Mouse (Mus musculus): ENCODE results near the gene Smtnl1. TPM values are rescaled to one million over a fixed set of nuclear protein-coding genes. Genes with fewer than 3 reads are reported as not detected.

Gene Smtnl1
- polyA plus RNA-seq, 1 experiment: 0.04 TPM

DNA sequence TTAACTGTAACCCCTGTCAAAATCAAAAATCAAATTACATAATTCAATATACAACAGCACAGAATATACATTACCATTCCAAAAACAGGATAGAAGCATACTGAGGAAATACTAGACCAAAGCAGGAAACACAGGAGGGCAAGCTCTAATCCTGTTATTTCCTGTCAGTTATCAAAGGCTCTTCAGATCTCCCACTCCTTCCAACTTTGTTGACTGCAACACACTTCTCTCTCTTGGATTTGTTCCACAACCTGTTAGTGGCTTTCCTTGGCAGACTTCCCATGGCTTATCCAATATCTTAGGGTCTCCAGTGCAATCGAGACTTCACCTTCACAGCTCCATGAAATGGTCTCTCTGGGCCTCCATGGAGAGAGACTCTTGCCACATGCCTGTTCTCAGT lies 22.8 kb upstream of the Smtnl1 start:
- DNase-seq (ENCODE audit: low read depth in 1 of 2, low spot score in 2 of 2): no peak
- no peaks in the 10 kb centered on the region; the same call in 1 of the 2 replicates for H3K4me1 ChIP-seq (ENCODE audit: control insufficient read depth, insufficient read depth, insufficient read length)
- no peaks in the 10 kb centered on the region for H3K27me3 ChIP-seq (ENCODE audit: control insufficient read depth, insufficient read depth, low read length)
- no peak for TF ChIP-seq CTCF (IDR thresholded peaks at IDR 0.05; ENCODE audit: extremely low read depth, insufficient read depth, insufficient read length, insufficient replicate concordance)
- no peak for TF ChIP-seq POLR2A (IDR thresholded peaks at IDR 0.05; ENCODE audit: low read depth, low read length)
- WGBS: 61% methylated on average over 1 of the region's 1 CpGs
- no peak overlapping the region for H3K27ac ChIP-seq (ENCODE audit: insufficient read depth, low read length)
- no peaks in the 10 kb centered on the region for H3K36me3 ChIP-seq (ENCODE audit: control insufficient read depth, insufficient read depth, low read length)
- H3K4me3 ChIP-seq (ENCODE audit: extremely low read depth, insufficient read depth, insufficient read length): no peak overlapping the region

DNA sequence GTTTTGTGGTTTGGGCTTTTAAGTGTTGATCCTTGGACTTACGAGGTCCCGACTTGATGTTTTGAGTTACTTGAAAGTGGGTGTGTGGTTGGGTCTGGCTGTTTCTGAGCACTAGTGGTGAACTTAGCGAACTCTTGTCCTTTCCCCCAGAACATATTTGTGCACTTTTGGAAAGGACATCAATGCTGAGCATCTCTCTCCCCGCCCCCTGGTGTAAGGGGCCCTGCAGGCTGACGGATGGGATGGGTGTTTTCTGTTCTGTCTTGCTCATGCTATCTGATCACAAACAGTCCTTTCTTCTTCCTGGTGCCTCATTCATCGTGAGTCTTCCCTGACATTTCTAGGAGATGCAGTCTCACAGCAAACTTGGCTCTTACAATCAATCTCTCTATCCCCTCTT lies 21.2 kb upstream of the Smtnl1 start:
- WGBS: 52% methylated on average over 6 of the region's 6 CpGs
- no peak overlapping the region for H3K4me3 ChIP-seq (ENCODE audit: extremely low read depth, insufficient read depth, insufficient read length)
- H3K36me3 ChIP-seq (ENCODE audit: control insufficient read depth, insufficient read depth, low read length): no peaks in the 10 kb centered on the region
- H3K27me3 ChIP-seq (ENCODE audit: control insufficient read depth, insufficient read depth, low read length): no peaks in the 10 kb centered on the region; the same call in 1 of the 2 replicates
- peaks cover 4% of the 10 kb centered on the region for H3K4me1 ChIP-seq (ENCODE audit: control insufficient read depth, insufficient read depth, insufficient read length)
- no peak overlapping the region for H3K27ac ChIP-seq (ENCODE audit: insufficient read depth, low read length)
- DNase-seq (ENCODE audit: low read depth in 1 of 2, low spot score in 2 of 2): no peak
- no peak for TF ChIP-seq POLR2A (IDR thresholded peaks at IDR 0.05; ENCODE audit: low read depth, low read length)
- no peak for TF ChIP-seq CTCF (IDR thresholded peaks at IDR 0.05; ENCODE audit: extremely low read depth, insufficient read depth, insufficient read length, insufficient replicate concordance)

DNA sequence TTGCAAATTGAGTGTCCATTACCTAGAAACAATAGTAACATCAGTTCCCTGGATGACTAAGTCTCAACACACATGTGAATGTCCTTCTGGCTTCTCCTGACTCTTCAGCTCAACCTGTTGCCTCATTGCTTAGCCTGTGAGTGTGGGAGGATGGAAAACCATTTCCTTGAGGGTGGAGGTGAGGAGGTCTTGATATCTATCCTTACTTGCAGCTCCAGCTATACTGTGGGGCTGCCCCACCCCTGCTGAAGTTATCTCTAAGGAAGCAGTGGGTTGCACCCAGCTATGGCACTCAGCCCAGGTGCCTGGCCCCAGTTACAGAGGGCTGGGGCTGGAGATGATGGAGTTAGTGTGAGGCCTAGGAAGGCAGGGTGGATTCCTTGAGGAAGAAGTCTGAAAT lies 19.5 kb upstream of the Smtnl1 start:
- H3K27me3 ChIP-seq (ENCODE audit: control insufficient read depth, insufficient read depth, low read length): no peaks in the 10 kb centered on the region; the same call in 1 of the 2 replicates
- H3K36me3 ChIP-seq (ENCODE audit: control insufficient read depth, insufficient read depth, low read length): no peaks in the 10 kb centered on the region
- no peak overlapping the region for H3K4me3 ChIP-seq (ENCODE audit: extremely low read depth, insufficient read depth, insufficient read length)
- H3K27ac ChIP-seq (ENCODE audit: insufficient read depth, low read length): no peak overlapping the region
- DNase-seq (ENCODE audit: low read depth in 1 of 2, low spot score in 2 of 2): no peak
- peaks cover 16% of the 10 kb centered on the region for H3K4me1 ChIP-seq (ENCODE audit: control insufficient read depth, insufficient read depth, insufficient read length)
- TF ChIP-seq CTCF (IDR thresholded peaks at IDR 0.05; ENCODE audit: extremely low read depth, insufficient read depth, insufficient read length, insufficient replicate concordance): no peak
- TF ChIP-seq POLR2A (IDR thresholded peaks at IDR 0.05; ENCODE audit: low read depth, low read length): no peak

GRCm38 (mm10) chr2:84840748-84841563 lies 18.5 kb upstream of the Smtnl1 start:
- DNase-seq (ENCODE audit: low read depth in 1 of 2, low spot score in 2 of 2): no peak
- H3K27me3 ChIP-seq (ENCODE audit: control insufficient read depth, insufficient read depth, low read length): no peaks in the 10 kb centered on the region; the same call in 1 of the 2 replicates
- H3K4me3 ChIP-seq (ENCODE audit: extremely low read depth, insufficient read depth, insufficient read length): peak overlapping the region; percentile 71
- no peaks in the 10 kb centered on the region for H3K36me3 ChIP-seq (ENCODE audit: control insufficient read depth, insufficient read depth, low read length)
- TF ChIP-seq POLR2A (IDR thresholded peaks at IDR 0.05; ENCODE audit: low read depth, low read length): no peak
- no peak for TF ChIP-seq CTCF (IDR thresholded peaks at IDR 0.05; ENCODE audit: extremely low read depth, insufficient read depth, insufficient read length, insufficient replicate concordance)
- no peak overlapping the region for H3K27ac ChIP-seq (ENCODE audit: insufficient read depth, low read length)
- 9% methylated on average over 17 of the region's 17 CpGs for WGBS
- peaks cover 16% of the 10 kb centered on the region for H3K4me1 ChIP-seq (ENCODE audit: control insufficient read depth, insufficient read depth, insufficient read length)

DNA sequence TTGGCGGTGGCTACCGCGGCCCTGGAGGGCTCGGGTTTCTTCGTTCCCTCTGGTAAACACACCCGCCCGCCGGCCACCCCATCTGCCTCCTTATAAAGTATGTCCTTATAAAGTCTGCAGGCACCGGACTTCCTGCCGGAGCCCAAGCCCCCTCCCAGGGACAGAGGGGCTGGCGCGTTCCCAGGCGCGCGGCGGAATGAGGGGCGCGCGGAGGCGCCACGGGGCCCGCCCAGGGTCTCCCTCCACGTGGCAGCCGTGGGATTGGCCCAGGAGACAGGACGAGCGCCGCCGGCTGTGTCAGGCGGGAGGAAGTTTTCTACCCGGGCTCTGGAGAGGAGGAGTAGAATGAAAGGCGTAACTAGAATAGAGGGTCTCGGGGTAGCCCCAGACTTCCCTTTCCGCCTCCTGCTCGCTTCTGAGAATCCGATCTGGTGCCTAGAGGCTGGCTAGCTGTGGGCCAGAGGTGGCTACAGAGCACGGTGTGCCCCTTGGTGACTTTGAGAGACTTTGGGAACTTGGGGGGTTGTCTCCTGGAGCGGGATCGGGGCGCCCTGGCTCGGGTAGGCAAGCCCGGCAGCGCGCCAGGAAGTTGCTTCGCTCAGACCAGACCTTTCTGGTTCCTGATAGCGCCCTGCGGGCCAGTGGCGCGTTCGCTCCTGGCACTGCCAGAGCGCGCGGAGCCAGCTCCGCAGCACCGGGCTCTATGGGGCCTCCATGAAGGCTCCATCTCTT lies 17.7 kb upstream of the Smtnl1 start:
- H3K36me3 ChIP-seq (ENCODE audit: control insufficient read depth, insufficient read depth, low read length): no peaks in the 10 kb centered on the region
- under 1% methylated on average over 54 of the region's 54 CpGs for WGBS
- TF ChIP-seq CTCF (IDR thresholded peaks at IDR 0.05; ENCODE audit: extremely low read depth, insufficient read depth, insufficient read length, insufficient replicate concordance) (no peak), POLR2A (IDR thresholded peaks at IDR 0.05; ENCODE audit: low read depth, low read length) (no peak)
- H3K27ac ChIP-seq (ENCODE audit: insufficient read depth, low read length): peak overlapping the region; percentile 40; the same call in 1 of the 2 replicates
- H3K4me3 ChIP-seq (ENCODE audit: extremely low read depth, insufficient read depth, insufficient read length): peak overlapping the region; percentile 71
- peaks cover 16% of the 10 kb centered on the region for H3K4me1 ChIP-seq (ENCODE audit: control insufficient read depth, insufficient read depth, insufficient read length)
- H3K27me3 ChIP-seq (ENCODE audit: control insufficient read depth, insufficient read depth, low read length): no peaks in the 10 kb centered on the region; the same call in 1 of the 2 replicates
- peak in 1 of 2 experiments; percentile 39 for DNase-seq (ENCODE audit: low read depth in 1 of 2, low spot score in 2 of 2)

- Histone ChIP-seq H3K4me1 (ENCODE audit: control insufficient read depth, insufficient read depth, insufficient read length) (peaks cover 16% of the 10 kb centered on the region), H3K36me3 (ENCODE audit: control insufficient read depth, insufficient read depth, low read length) (no peaks in the 10 kb centered on the region), H3K4me3 (ENCODE audit: extremely low read depth, insufficient read depth, insufficient read length) (peak overlapping the region; percentile 71), H3K27ac (ENCODE audit: insufficient read depth, low read length) (peak overlapping the region; percentile 39; the same call in 1 of the 2 replicates), H3K27me3 (ENCODE audit: control insufficient read depth, insufficient read depth, low read length) (no peaks in the 10 kb centered on the region; the same call in 1 of the 2 replicates)
- WGBS: 1% methylated on average over 47 of the region's 47 CpGs
- TF ChIP-seq POLR2A (IDR thresholded peaks at IDR 0.05; ENCODE audit: low read depth, low read length): no peak
- TF ChIP-seq CTCF (IDR thresholded peaks at IDR 0.05; ENCODE audit: extremely low read depth, insufficient read depth, insufficient read length, insufficient replicate concordance): no peak
- DNase-seq (ENCODE audit: low read depth in 1 of 2, low spot score in 2 of 2): no peak
Measured at GRCm38 (mm10) chr2:84838993-84839980, 16.8 kb upstream of the Smtnl1 start.

Data from spleen, adult 2 months (tissue).